Mouse (Mus musculus) liver, postnatal 0 days (tissue): Measurements from ENCODE around the gene Atxn1.

Source experiments
- CTCF ChIP-seq: sonication (generic); IDR thresholded peaks from 2 replicates; pipeline ENCODE4 v1.5.1; 2016; ENCODE audit warnings: antibody characterized with exemption, low read depth
- EP300 ChIP-seq: IDR thresholded peaks from 2 replicates; pipeline ENCODE4 v1.6.1; 2016; ENCODE audit warnings: antibody characterized with exemption, low read depth, mild to moderate bottlenecking

- TF ChIP-seq EP300, result no peak
- TF ChIP-seq CTCF, result no peak
Measured at GRCm38 (mm10) chr13:45960311-45960965, 4.4 kb downstream of the Atxn1 start.
